Mouse (Mus musculus): ENCODE results near the gene Adam11. TPM values are rescaled to one million over a fixed set of nuclear protein-coding genes. Genes with fewer than 3 reads are reported as not detected.
A peak's percentile ranks its signal among the peaks of the same experiment; 100 is the strongest.

Adam11 gene
- polyA plus RNA-seq, 1 experiment from 2014 or later, result 7.3 TPM

DNA sequence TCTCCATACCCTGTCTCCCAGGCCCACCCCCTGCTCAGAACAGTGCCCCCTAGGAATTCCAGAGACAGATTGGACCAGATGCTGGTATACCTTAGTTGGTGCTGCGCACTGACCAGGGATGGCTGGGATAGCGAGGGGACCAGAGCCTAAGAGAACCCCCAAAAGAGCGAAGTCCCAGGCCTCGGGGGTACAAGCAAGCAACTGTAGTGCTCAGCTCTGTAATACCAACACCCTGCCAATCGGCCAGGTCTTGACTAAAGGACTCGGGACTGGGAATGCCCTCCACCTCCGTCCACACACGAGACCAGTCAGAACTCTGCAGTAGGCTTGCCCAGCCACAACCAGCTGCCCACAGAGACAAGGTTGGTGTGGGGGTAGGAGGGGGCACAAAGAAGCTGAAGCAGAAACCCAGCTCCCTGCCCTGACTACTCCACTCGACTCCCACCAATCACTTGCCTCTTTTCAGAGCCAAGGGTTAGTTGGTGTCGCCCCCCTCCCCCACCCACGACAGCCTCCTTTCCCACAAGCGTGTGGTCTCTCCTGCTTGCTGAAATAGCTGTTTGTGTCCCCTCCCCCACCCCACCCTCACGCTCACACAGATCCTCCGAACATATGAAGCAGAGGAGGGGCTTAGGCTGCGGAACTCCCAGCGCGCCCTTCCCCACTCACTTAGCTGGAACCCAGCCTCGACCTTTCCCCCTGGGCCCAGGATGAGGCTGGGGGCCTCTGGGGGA is 7.5 kb upstream of the Adam11 start:
- Histone ChIP-seq H3K9ac (ENCODE audit: low read length) (no peak overlapping the region), H3K4me1 (ENCODE audit: control insufficient read depth in 2 of 2, insufficient read depth in 2 of 2, low read length in 2 of 2) (peaks cover 13 to 16% of the 10 kb centered on the region in 2 experiments), H3K9me3 (ENCODE audit: control insufficient read depth, low read length) (no peaks in the 10 kb centered on the region), H3K36me3 (ENCODE audit: control insufficient read depth, insufficient read depth, low read length) (no peaks in the 10 kb centered on the region), H3K27ac (replicated peaks in 1 of 2; ENCODE audit: control insufficient read depth in 1 of 2, insufficient read depth in 1 of 2, low read depth in 2 of 2, low read length in 2 of 2) (no peak overlapping the region), H3K4me3 (ENCODE audit: control insufficient read depth in 1 of 2, insufficient read depth in 1 of 2, low read depth in 1 of 2, low read length in 2 of 2) (no peak overlapping the region), H3K27me3 (ENCODE audit: control insufficient read depth, insufficient read depth, low read length) (0 out of 2 replicates have a peak, but pooled peaks cover 4% of the 10 kb centered on the region), H3K4me2 (ENCODE audit: low read length) (peak overlapping the region; percentile 35)
- peak; percentile 29; the same call in 1 of the 2 replicates for ATAC-seq (ENCODE audit: insufficient number of reproducible peaks, insufficient read depth, low FRiP score, low read depth)
- WGBS, result 49% methylated on average over 18 of the region's 18 CpGs

DNA sequence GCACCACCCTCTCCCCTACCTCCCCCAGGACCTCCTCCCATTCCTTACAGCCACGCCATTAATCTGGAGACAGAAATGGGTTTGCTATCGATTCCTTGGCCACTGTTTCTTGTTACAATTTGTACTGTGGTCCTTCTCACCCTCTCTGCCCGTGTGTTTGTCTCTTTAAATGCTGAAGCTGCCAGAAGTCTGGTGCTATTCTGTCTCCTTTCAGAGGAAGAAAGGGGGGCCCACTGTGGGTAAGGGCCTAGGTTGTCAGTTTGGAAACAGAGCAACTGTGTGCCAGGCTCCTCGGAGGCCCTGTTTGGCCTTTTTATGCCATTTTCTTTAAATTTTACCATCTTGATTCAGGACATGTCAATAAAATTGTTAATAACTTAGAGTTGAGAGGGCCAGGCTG is 6.8 kb upstream of the Adam11 start:
- Histone ChIP-seq H3K9ac (ENCODE audit: low read length) (0 out of 2 replicates have a peak overlapping the region, but pooled peaks have one; percentile 22), H3K9me3 (ENCODE audit: control insufficient read depth, low read length) (no peaks in the 10 kb centered on the region), H3K36me3 (ENCODE audit: control insufficient read depth, insufficient read depth, low read length) (no peaks in the 10 kb centered on the region), H3K4me2 (ENCODE audit: low read length) (peak overlapping the region; percentile 35), H3K4me3 (ENCODE audit: control insufficient read depth in 1 of 2, insufficient read depth in 1 of 2, low read depth in 1 of 2, low read length in 2 of 2) (no peak overlapping the region), H3K27me3 (ENCODE audit: control insufficient read depth, insufficient read depth, low read length) (peaks cover 4% of the 10 kb centered on the region; the same call in 1 of the 2 replicates), H3K4me1 (ENCODE audit: control insufficient read depth in 2 of 2, insufficient read depth in 2 of 2, low read length in 2 of 2) (peaks cover 17 to 21% of the 10 kb centered on the region in 2 experiments), H3K27ac (replicated peaks in 1 of 2; ENCODE audit: control insufficient read depth in 1 of 2, insufficient read depth in 1 of 2, low read depth in 2 of 2, low read length in 2 of 2) (no peak overlapping the region)
- 40% methylated on average over 4 of the region's 4 CpGs for WGBS
- ATAC-seq (ENCODE audit: insufficient number of reproducible peaks, insufficient read depth, low FRiP score, low read depth), result no peak

DNA sequence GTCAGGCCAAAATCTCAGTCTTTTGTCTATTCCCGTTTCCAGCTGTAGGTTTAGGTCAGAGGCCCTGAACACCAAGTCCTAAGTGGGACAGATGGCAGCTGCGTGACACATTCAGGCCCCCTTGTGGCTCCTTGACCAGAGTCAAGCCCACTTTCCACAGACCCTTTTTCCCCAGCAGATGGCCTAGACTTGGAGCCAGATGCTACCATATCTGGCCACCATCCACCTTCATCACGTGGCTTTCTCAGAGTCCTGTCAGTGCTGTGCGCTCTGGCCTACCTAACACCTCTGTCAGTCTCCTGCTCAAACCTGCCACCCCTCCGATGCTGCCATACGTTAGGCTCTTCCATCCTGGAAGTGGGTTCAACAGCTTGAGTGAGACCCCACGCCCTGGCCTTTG is 5.8 kb upstream of the Adam11 start:
- peaks cover 26 to 30% of the 10 kb centered on the region in 2 experiments for H3K4me1 ChIP-seq (ENCODE audit: control insufficient read depth in 2 of 2, insufficient read depth in 2 of 2, low read length in 2 of 2)
- no peak overlapping the region for H3K27ac ChIP-seq (replicated peaks in 1 of 2; ENCODE audit: control insufficient read depth in 1 of 2, insufficient read depth in 1 of 2, low read depth in 2 of 2, low read length in 2 of 2)
- H3K36me3 ChIP-seq (ENCODE audit: control insufficient read depth, insufficient read depth, low read length), result no peaks in the 10 kb centered on the region
- no peak for ATAC-seq (ENCODE audit: insufficient number of reproducible peaks, insufficient read depth, low FRiP score, low read depth)
- no peak overlapping the region for H3K4me2 ChIP-seq (ENCODE audit: low read length)
- H3K27me3 ChIP-seq (ENCODE audit: control insufficient read depth, insufficient read depth, low read length), result peaks cover 4% of the 10 kb centered on the region; the same call in 1 of the 2 replicates
- H3K9me3 ChIP-seq (ENCODE audit: control insufficient read depth, low read length), result no peaks in the 10 kb centered on the region
- no peak overlapping the region for H3K4me3 ChIP-seq (ENCODE audit: control insufficient read depth in 1 of 2, insufficient read depth in 1 of 2, low read depth in 1 of 2, low read length in 2 of 2)
- WGBS, result 78% methylated on average over 7 of the region's 7 CpGs
- H3K9ac ChIP-seq (ENCODE audit: low read length), result no peak overlapping the region

DNA sequence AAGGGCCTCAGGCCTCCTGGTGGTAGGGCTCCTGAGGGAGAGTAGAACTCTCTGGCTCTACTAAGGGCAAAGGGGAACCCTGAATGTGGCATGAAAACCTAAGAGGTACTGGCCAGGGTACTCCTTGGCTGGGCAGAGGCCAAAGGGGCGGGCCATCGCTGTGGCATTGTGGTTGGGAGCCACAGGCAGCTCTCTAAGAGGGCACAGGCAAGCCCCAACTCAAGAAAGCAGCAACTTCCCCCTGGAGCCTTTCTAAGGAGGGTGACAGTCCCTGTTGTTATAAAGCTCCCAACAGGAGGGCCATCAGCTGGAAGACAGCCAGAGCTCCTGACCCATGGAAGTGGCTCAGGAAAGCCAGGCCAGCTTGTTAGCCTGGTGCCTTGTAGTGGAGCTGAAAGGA is 2.3 kb upstream of the Adam11 start:
- H3K4me1 ChIP-seq (ENCODE audit: control insufficient read depth in 2 of 2, insufficient read depth in 2 of 2, low read length in 2 of 2), result peaks cover 37 to 39% of the 10 kb centered on the region in 2 experiments
- 87% methylated on average over 2 of the region's 2 CpGs for WGBS
- ATAC-seq (ENCODE audit: insufficient number of reproducible peaks, insufficient read depth, low FRiP score, low read depth), result no peak

DNA sequence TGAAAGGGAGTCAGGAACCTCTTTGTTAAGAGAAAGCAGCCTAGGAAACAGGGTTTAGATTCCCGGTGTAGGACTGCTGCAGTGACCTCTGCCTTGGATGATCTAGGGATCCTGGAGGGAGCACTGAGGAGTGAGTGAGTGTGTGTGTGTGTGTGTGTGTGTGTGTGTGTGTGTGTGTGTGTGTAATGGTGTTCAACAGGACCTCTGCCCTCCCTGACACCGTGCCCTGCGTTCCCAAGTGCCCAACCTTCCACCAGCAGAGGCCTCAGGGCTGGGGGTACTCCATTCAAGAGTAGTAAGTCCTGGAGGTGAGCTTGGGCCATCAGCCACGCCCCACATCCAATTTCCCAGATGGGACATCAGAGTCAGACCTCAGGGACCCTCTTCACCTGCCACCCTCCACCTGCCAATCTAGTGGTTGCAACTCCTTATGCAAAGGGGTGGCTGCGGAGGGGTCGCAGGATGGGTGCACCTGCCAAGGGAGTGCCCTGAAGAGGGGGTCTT is 382 bp upstream of the Adam11 start:
- H3K4me3 ChIP-seq (ENCODE audit: control insufficient read depth in 1 of 2, insufficient read depth in 1 of 2, low read depth in 1 of 2, low read length in 2 of 2), result peak overlapping the region; percentile 58 to 78
- peaks cover 6% of the 10 kb centered on the region; the same call in 1 of the 2 replicates for H3K27me3 ChIP-seq (ENCODE audit: control insufficient read depth, insufficient read depth, low read length)
- no peaks in the 10 kb centered on the region for H3K9me3 ChIP-seq (ENCODE audit: control insufficient read depth, low read length)
- no peaks in the 10 kb centered on the region for H3K36me3 ChIP-seq (ENCODE audit: control insufficient read depth, insufficient read depth, low read length)
- peak overlapping the region; percentile 85 for H3K9ac ChIP-seq (ENCODE audit: low read length)
- WGBS, result 28% methylated on average over 6 of the region's 6 CpGs
- H3K4me1 ChIP-seq (ENCODE audit: control insufficient read depth in 2 of 2, insufficient read depth in 2 of 2, low read length in 2 of 2), result peaks cover 27 to 32% of the 10 kb centered on the region in 2 experiments
- peak overlapping the region; percentile 99 for H3K4me2 ChIP-seq (ENCODE audit: low read length)
- ATAC-seq (ENCODE audit: insufficient number of reproducible peaks, insufficient read depth, low FRiP score, low read depth), result no peak
- H3K27ac ChIP-seq (replicated peaks in 1 of 2; ENCODE audit: control insufficient read depth in 1 of 2, insufficient read depth in 1 of 2, low read depth in 2 of 2, low read length in 2 of 2), result 0 out of 4 replicates have a peak overlapping the region, but pooled peaks of 1 of the 2 experiments have one; percentile 1

More for the DNA sequence above, 2.3 kb upstream of the Adam11 start:
- no peaks in the 10 kb centered on the region for H3K9me3 ChIP-seq (ENCODE audit: control insufficient read depth, low read length)
- H3K27me3 ChIP-seq (ENCODE audit: control insufficient read depth, insufficient read depth, low read length), result peaks cover 6% of the 10 kb centered on the region; the same call in 1 of the 2 replicates
- H3K9ac ChIP-seq (ENCODE audit: low read length), result no peak overlapping the region
- no peak overlapping the region for H3K4me3 ChIP-seq (ENCODE audit: control insufficient read depth in 1 of 2, insufficient read depth in 1 of 2, low read depth in 1 of 2, low read length in 2 of 2)
- H3K4me2 ChIP-seq (ENCODE audit: low read length), result no peak overlapping the region
- H3K27ac ChIP-seq (replicated peaks in 1 of 2; ENCODE audit: control insufficient read depth in 1 of 2, insufficient read depth in 1 of 2, low read depth in 2 of 2, low read length in 2 of 2), result no peak overlapping the region
- H3K36me3 ChIP-seq (ENCODE audit: control insufficient read depth, insufficient read depth, low read length), result no peaks in the 10 kb centered on the region

DNA sequence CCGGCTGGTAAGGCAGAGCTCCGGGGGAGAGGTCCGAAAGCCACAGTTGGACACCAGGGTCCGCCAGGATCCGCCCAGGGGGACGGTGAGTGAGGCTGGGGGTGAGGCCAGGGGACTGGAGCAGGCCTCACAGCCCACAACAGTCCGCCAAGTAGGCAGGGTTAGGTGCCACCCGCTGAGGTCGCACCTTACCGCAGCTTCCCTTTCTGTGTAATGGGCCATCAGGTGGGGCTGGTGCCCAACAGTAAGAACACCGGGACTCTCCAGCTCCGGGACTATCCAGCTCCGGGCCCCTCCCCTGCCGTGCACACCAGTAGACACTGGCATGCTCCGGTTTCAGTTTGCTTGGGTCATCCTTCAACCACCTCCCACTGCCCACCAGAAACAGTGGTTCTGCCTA is 1.0 kb downstream of the Adam11 start:
- WGBS, result 15% methylated on average over 15 of the region's 15 CpGs
- ATAC-seq (ENCODE audit: insufficient number of reproducible peaks, insufficient read depth, low FRiP score, low read depth), result no peak; the same call in 1 of the 2 replicates
- no peaks in the 10 kb centered on the region for H3K9me3 ChIP-seq (ENCODE audit: control insufficient read depth, low read length)
- no peak overlapping the region for H3K27ac ChIP-seq (replicated peaks in 1 of 2; ENCODE audit: control insufficient read depth in 1 of 2, insufficient read depth in 1 of 2, low read depth in 2 of 2, low read length in 2 of 2)
- H3K9ac ChIP-seq (ENCODE audit: low read length), result peak overlapping the region; percentile 85
- H3K27me3 ChIP-seq (ENCODE audit: control insufficient read depth, insufficient read depth, low read length), result peaks cover 6% of the 10 kb centered on the region; the same call in 1 of the 2 replicates
- H3K36me3 ChIP-seq (ENCODE audit: control insufficient read depth, insufficient read depth, low read length), result no peaks in the 10 kb centered on the region
- H3K4me1 ChIP-seq (ENCODE audit: control insufficient read depth in 2 of 2, insufficient read depth in 2 of 2, low read length in 2 of 2), result peaks cover 27 to 32% of the 10 kb centered on the region in 2 experiments
- peak overlapping the region; percentile 58 to 78 for H3K4me3 ChIP-seq (ENCODE audit: control insufficient read depth in 1 of 2, insufficient read depth in 1 of 2, low read depth in 1 of 2, low read length in 2 of 2)
- H3K4me2 ChIP-seq (ENCODE audit: low read length), result peak overlapping the region; percentile 99

DNA sequence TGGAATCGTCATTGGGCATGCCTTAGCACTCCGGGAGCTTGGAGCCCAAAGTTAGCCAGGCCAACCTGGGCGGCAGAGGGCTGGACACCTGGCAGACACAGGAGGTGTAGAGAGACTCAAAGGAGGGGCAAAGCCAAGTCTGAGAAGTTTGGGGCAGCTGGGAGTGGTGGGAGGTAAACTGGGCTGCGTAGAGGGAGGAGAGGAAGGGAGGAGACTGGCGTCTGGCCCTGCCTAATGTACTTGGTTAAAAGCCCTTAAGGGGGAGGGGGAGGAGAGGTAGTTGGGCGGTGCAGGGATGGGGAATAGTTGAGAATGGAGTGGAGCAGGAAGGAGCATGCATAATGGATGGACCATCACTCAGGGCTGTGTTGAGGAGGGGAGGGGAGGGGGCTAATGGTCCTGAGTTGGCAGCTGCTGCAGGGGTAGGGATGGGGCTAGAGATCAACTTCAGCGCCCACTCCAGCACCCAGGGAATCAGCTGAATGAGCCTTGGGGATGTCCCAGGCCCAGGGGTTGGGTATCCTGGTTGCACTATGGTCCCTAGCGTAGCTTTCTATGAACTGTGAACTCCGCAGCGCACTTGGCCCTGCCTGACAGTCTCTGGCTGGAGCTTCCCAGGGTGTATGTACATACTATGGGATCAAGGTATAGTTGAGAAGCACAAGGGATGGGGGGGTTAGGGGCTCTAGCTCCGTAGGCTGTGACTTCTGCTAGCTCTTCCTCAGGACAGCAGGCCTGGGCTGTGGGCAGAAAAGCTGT is 1.9 kb downstream of the Adam11 start:
- Histone ChIP-seq H3K9ac (ENCODE audit: low read length) (no peak overlapping the region), H3K27ac (replicated peaks in 1 of 2; ENCODE audit: control insufficient read depth in 1 of 2, insufficient read depth in 1 of 2, low read depth in 2 of 2, low read length in 2 of 2) (no peak overlapping the region), H3K4me1 (ENCODE audit: control insufficient read depth in 2 of 2, insufficient read depth in 2 of 2, low read length in 2 of 2) (peaks cover 27 to 32% of the 10 kb centered on the region in 2 experiments), H3K9me3 (ENCODE audit: control insufficient read depth, low read length) (no peaks in the 10 kb centered on the region), H3K4me3 (ENCODE audit: control insufficient read depth in 1 of 2, insufficient read depth in 1 of 2, low read depth in 1 of 2, low read length in 2 of 2) (no peak overlapping the region), H3K27me3 (ENCODE audit: control insufficient read depth, insufficient read depth, low read length) (peaks cover 6% of the 10 kb centered on the region; the same call in 1 of the 2 replicates), H3K4me2 (ENCODE audit: low read length) (no peak overlapping the region), H3K36me3 (ENCODE audit: control insufficient read depth, insufficient read depth, low read length) (no peaks in the 10 kb centered on the region)
- no peak for ATAC-seq (ENCODE audit: insufficient number of reproducible peaks, insufficient read depth, low FRiP score, low read depth)
- WGBS, result 71% methylated on average over 11 of the region's 11 CpGs

All from heart, embryonic 14.5 days (tissue).